Mouse (Mus musculus) brain, embryonic 14.5 days (tissue): ENCODE data around the gene Vps8.

ENCODE experiments used
- CTCF ChIP-seq: fragments of 200-500 bp; IDR thresholded peaks from 2 replicates; pipeline ENCODE4 v1.5.1; 2012; ENCODE audit warnings: inconsistent platforms, mild to moderate bottlenecking, moderate library complexity, borderline replicate concordance; ENCODE audit not compliant: insufficient read depth, insufficient read length; ENCODE audit errors: extremely low read depth
- POLR2A ChIP-seq: fragments of 200-500 bp; IDR thresholded peaks from 2 replicates; pipeline ENCODE4 v1.6.1; 2012; ENCODE audit warnings: mild to moderate bottlenecking, inconsistent platforms, borderline replicate concordance; ENCODE audit not compliant: poor library complexity, insufficient read depth, insufficient read length, severe bottlenecking; ENCODE audit errors: extremely low read depth

- TF ChIP-seq CTCF (no peak), POLR2A (no peak)
Measured at GRCm38 (mm10) chr16:21576000-21576420, 153.1 kb downstream of the Vps8 start.
